Mouse (Mus musculus): ENCODE measurements around the gene Fcgr2b. TPM values are rescaled to one million over a fixed set of nuclear protein-coding genes. Genes with fewer than 3 reads are reported as not detected.
"Not testable (repeated sequence)": the region's sequence is repeated elsewhere in the genome, so short reads cannot be mapped to it uniquely, and the experiment has no call there.

The Fcgr2b gene
- polyA plus RNA-seq, 1 experiment from 2014 or later, result 0.52 TPM

DNA sequence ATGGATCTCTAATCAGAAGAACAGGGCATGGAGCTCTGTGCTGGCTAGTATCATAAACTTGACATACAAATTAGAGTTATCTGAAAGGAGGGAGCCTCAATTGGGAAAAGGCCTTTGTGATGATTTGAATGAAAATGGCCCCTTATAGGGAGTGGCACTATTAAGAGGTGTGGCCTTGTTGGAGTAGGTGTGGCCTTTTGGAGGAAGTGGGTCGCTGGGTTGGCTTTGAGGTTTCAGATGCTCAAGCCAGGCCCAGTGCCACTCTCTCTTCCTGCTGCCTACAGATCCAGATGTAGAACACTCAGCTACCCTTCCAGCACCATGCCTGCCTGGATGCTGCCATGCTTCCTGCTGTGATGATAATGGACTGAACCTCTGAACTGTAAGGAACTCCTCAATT is 7.8 kb downstream of the Fcgr2b start:
- WGBS, result 72% methylated on average over 1 of the region's 1 CpGs
- no peak overlapping the region for H3K9ac ChIP-seq (ENCODE audit: low read length)
- no peaks in the 10 kb centered on the region for H3K36me3 ChIP-seq (ENCODE audit: control insufficient read depth, insufficient read depth, low read length)
- no peak for ATAC-seq
- no peak overlapping the region for H3K4me2 ChIP-seq (ENCODE audit: low read length)
- H3K9me3 ChIP-seq (replicated peaks; ENCODE audit: control insufficient read depth, low read length), result no peaks in the 10 kb centered on the region
- DNase-seq (ENCODE audit: low spot score), result no peak
- H3K4me3 ChIP-seq (ENCODE audit: low read depth, low read length), result no peak overlapping the region
- no peak overlapping the region for H3K27ac ChIP-seq (ENCODE audit: low read depth, low read length)
- no peaks in the 10 kb centered on the region for H3K27me3 ChIP-seq (replicated peaks; ENCODE audit: control insufficient read depth, insufficient read depth, low read length)
- no peaks in the 10 kb centered on the region for H3K4me1 ChIP-seq (ENCODE audit: control insufficient read depth, insufficient read depth, low read length)

DNA sequence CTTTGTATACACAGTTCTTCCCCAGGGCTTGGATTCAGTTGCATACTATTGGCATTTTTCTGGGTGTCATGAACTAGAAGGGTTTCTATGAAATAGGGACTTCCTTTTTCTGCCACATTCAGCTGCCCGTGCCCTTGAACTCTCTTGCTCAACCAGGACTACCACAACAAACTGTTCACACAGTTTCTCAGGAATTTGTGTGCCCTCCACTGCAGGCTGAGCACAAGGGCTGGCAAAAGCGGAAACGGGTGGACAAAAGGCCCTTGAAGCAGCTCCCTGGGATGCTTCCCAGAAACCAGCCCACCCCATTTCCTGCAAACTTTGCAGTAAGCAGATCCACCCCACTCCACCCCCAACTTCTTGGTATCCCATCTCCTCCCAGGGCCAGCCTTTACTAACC is 8.8 kb downstream of the Fcgr2b start:
- Histone ChIP-seq H3K4me3 (ENCODE audit: low read depth, low read length) (no peak overlapping the region), H3K27ac (ENCODE audit: low read depth, low read length) (no peak overlapping the region)

DNA sequence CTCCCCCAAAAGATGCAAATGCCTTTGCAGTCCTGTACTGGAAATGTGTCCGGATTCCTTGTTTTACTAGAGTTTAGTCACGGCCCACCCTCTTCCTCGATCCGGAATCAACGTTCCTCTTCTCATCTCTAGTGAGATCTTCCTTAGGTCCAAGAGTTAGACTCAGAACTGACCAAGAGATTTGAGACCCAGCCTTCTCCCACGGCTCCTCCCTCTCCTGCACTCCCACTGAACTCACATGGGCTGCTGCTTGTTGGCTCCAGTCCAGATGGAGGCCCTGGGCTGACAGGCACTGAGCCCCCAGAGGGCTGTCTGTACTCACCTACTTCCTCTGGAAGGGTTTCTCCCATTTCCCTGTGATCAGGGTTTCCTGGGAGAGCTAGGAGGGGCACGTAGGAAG is 13.3 kb downstream of the Fcgr2b start:
- ATAC-seq (no peak), DNase-seq (ENCODE audit: low spot score) (peak; percentile 5)
- H3K4me3 ChIP-seq (ENCODE audit: low read depth, low read length), result no peak overlapping the region
- H3K4me2 ChIP-seq (ENCODE audit: low read length), result no peak overlapping the region
- H3K9me3 ChIP-seq (replicated peaks; ENCODE audit: control insufficient read depth, low read length), result no peaks in the 10 kb centered on the region
- no peak overlapping the region for H3K27ac ChIP-seq (ENCODE audit: low read depth, low read length)
- no peak overlapping the region for H3K9ac ChIP-seq (ENCODE audit: low read length)
- 84% methylated on average over 7 of the region's 7 CpGs for WGBS
- no peaks in the 10 kb centered on the region for H3K36me3 ChIP-seq (ENCODE audit: control insufficient read depth, insufficient read depth, low read length)
- H3K27me3 ChIP-seq (replicated peaks; ENCODE audit: control insufficient read depth, insufficient read depth, low read length), result no peaks in the 10 kb centered on the region
- H3K4me1 ChIP-seq (ENCODE audit: control insufficient read depth, insufficient read depth, low read length), result no peaks in the 10 kb centered on the region

More for the DNA sequence above, 8.8 kb downstream of the Fcgr2b start:
- Histone ChIP-seq H3K4me1 (ENCODE audit: control insufficient read depth, insufficient read depth, low read length) (no peaks in the 10 kb centered on the region), H3K27me3 (replicated peaks; ENCODE audit: control insufficient read depth, insufficient read depth, low read length) (no peaks in the 10 kb centered on the region), H3K9me3 (replicated peaks; ENCODE audit: control insufficient read depth, low read length) (no peaks in the 10 kb centered on the region), H3K36me3 (ENCODE audit: control insufficient read depth, insufficient read depth, low read length) (no peaks in the 10 kb centered on the region), H3K4me2 (ENCODE audit: low read length) (no peak overlapping the region), H3K9ac (ENCODE audit: low read length) (no peak overlapping the region)
- 86% methylated on average over 3 of the region's 3 CpGs for WGBS
- DNase-seq (ENCODE audit: low spot score) (no peak), ATAC-seq (no peak)

DNA sequence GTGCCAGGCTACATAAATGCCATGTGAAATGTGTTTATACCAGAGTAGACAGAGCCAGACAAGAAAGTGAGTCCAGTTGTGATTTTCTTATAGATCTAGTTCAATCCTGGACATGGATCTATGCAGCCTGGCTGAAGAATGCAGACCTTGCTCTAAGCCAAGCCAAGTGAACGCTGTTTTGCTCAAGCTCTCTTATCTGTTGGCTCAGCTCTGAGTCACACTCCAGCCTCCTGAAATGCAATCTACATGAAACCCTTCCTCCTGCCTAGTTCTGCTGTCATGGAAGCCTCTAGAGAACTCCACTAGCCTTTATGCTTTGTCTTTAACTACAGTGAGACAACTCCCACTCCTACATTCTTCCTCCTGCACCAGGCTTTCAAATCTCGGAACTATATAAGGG is 14.0 kb downstream of the Fcgr2b start:
- ATAC-seq (no peak), DNase-seq (ENCODE audit: low spot score) (no peak)
- Histone ChIP-seq H3K9ac (ENCODE audit: low read length) (no peak overlapping the region), H3K4me3 (ENCODE audit: low read depth, low read length) (no peak overlapping the region), H3K36me3 (ENCODE audit: control insufficient read depth, insufficient read depth, low read length) (no peaks in the 10 kb centered on the region), H3K27ac (ENCODE audit: low read depth, low read length) (no peak overlapping the region), H3K4me2 (ENCODE audit: low read length) (no peak overlapping the region), H3K4me1 (ENCODE audit: control insufficient read depth, insufficient read depth, low read length) (no peaks in the 10 kb centered on the region), H3K9me3 (replicated peaks; ENCODE audit: control insufficient read depth, low read length) (no peaks in the 10 kb centered on the region), H3K27me3 (replicated peaks; ENCODE audit: control insufficient read depth, insufficient read depth, low read length) (no peaks in the 10 kb centered on the region)
- WGBS, result 85% methylated on average over 2 of the region's 2 CpGs

DNA sequence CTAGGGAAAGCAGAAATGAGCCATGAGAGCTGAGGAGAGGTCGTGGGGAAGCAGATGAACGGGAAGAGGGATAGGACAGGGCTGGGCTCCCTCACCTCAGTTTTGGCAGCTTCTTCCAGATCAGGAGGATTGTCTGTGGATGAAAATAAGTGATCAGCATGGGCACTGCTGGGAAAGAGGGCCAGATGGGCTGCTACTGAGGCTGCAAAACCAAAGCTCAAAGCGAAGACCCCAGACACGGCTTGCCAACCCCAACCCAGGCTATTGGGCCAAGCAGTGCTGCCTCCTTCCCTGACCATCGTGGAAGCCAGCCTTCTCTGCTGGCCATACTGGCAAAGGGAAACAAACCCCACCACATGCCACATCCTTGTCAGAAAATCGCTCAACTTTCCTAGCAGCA is 15.2 kb downstream of the Fcgr2b start:
- Histone ChIP-seq H3K27ac (ENCODE audit: low read depth, low read length) (no peak overlapping the region), H3K4me1 (ENCODE audit: control insufficient read depth, insufficient read depth, low read length) (no peaks in the 10 kb centered on the region), H3K9me3 (replicated peaks; ENCODE audit: control insufficient read depth, low read length) (no peaks in the 10 kb centered on the region), H3K36me3 (ENCODE audit: control insufficient read depth, insufficient read depth, low read length) (no peaks in the 10 kb centered on the region), H3K9ac (ENCODE audit: low read length) (no peak overlapping the region), H3K27me3 (replicated peaks; ENCODE audit: control insufficient read depth, insufficient read depth, low read length) (no peaks in the 10 kb centered on the region), H3K4me2 (ENCODE audit: low read length) (no peak overlapping the region), H3K4me3 (ENCODE audit: low read depth, low read length) (no peak overlapping the region)
- 78% methylated on average over 6 of the region's 6 CpGs for WGBS
- no peak for ATAC-seq
- no peak for DNase-seq (ENCODE audit: low spot score)

DNA sequence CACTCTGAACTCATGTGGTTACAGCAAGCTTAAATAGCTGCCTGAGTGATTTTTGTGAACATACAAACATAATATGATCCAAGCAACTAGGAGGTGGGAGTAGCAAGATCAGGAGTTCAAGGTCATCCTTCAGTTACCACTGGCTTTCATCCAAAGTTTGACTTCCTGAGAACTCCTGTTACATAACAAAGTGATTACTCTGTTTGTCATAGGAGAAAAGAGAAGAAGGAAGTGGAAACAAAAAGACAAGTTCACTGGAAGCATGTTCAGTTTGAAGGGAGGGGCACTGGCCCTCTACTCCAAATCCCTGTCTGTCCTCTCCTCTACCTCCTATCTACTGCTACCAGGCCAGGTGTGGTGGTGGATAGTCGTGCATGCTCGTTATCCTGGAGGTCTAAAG is 16.6 kb downstream of the Fcgr2b start:
- Histone ChIP-seq H3K27ac (ENCODE audit: low read depth, low read length) (no peak overlapping the region), H3K9ac (ENCODE audit: low read length) (no peak overlapping the region), H3K27me3 (replicated peaks; ENCODE audit: control insufficient read depth, insufficient read depth, low read length) (no peaks in the 10 kb centered on the region), H3K4me2 (ENCODE audit: low read length) (no peak overlapping the region), H3K36me3 (ENCODE audit: control insufficient read depth, insufficient read depth, low read length) (no peaks in the 10 kb centered on the region), H3K4me3 (ENCODE audit: low read depth, low read length) (no peak overlapping the region), H3K4me1 (ENCODE audit: control insufficient read depth, insufficient read depth, low read length) (no peaks in the 10 kb centered on the region), H3K9me3 (replicated peaks; ENCODE audit: control insufficient read depth, low read length) (no peaks in the 10 kb centered on the region)
- ATAC-seq (no peak), DNase-seq (ENCODE audit: low spot score) (no peak)
- WGBS, result 69% methylated on average over 2 of the region's 2 CpGs

DNA sequence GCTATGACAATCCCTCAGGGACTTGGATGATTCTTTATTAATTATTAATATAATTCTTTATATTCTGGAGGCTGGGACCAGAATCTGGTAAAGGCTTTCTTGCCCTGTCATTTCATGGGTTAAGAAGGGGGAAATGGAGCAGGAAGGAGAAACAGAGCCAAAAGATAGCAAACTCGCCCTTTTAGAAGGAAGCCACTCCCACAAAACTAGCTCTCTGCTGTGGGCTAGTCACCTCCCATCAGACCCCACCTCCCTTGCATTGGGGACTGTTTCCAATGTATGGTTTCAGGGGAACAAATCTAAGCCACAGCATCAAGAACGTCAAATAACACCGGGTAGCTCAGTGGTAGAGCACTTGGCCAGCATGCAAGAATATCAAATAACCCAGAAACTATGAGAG is 18.1 kb downstream of the Fcgr2b start:
- DNase-seq (ENCODE audit: low spot score), result no peak
- WGBS, result 68% methylated on average over 3 of the region's 3 CpGs
- no peak overlapping the region for H3K4me2 ChIP-seq (ENCODE audit: low read length)
- no peak overlapping the region for H3K9ac ChIP-seq (ENCODE audit: low read length)
- no peaks in the 10 kb centered on the region for H3K4me1 ChIP-seq (ENCODE audit: control insufficient read depth, insufficient read depth, low read length)
- no peak overlapping the region for H3K27ac ChIP-seq (ENCODE audit: low read depth, low read length)
- no peak for ATAC-seq
- no peaks in the 10 kb centered on the region for H3K27me3 ChIP-seq (replicated peaks; ENCODE audit: control insufficient read depth, insufficient read depth, low read length)
- no peaks in the 10 kb centered on the region for H3K36me3 ChIP-seq (ENCODE audit: control insufficient read depth, insufficient read depth, low read length)
- H3K9me3 ChIP-seq (replicated peaks; ENCODE audit: control insufficient read depth, low read length), result no peaks in the 10 kb centered on the region
- no peak overlapping the region for H3K4me3 ChIP-seq (ENCODE audit: low read depth, low read length)

DNA sequence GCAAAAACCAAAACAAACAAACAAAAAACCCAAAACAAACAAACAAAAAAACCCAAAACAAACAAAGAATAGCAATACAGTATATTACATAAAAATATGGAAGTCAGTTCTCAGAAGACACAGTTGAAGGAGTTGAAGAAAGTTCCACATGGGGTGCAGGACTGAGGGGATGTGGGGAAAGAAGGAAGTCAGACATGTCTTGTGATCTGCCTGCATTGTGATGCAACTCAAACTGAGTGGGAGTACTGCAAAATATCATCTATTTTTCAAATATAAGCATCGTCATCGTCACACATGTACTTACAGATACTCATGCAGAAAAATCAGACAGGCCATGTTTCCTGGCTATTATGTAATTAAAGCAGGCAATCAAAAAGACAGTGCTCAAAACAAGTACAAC is 23.2 kb downstream of the Fcgr2b start:
- no peaks in the 10 kb centered on the region for H3K36me3 ChIP-seq (ENCODE audit: control insufficient read depth, insufficient read depth, low read length)

DNA sequence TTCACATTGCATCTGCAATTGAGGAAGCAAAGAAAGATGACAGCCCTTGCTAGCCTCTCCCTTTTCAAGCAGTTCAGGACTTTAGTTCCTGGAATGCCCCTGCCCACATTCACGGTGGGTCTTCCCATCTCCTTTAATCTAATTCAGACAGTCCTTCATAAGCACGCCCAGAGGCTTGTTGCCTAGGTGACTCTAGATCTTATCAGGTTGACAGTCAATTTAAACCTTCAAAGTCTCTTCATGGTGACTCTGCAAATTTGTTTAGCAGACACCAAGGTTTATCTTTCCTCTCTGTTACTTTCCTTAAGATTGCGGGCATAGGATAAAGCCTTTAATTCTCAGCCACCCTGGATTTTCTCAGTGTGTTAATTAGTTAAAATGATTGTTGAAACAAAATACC is 25.6 kb downstream of the Fcgr2b start:
- Histone ChIP-seq H3K9ac (ENCODE audit: low read length) (no peak overlapping the region), H3K4me1 (ENCODE audit: control insufficient read depth, insufficient read depth, low read length) (no peaks in the 10 kb centered on the region), H3K4me2 (ENCODE audit: low read length) (no peak overlapping the region), H3K4me3 (ENCODE audit: low read depth, low read length) (no peak overlapping the region), H3K27ac (ENCODE audit: low read depth, low read length) (no peak overlapping the region), H3K36me3 (ENCODE audit: control insufficient read depth, insufficient read depth, low read length) (no peaks in the 10 kb centered on the region), H3K27me3 (replicated peaks; ENCODE audit: control insufficient read depth, insufficient read depth, low read length) (no peaks in the 10 kb centered on the region), H3K9me3 (replicated peaks; ENCODE audit: control insufficient read depth, low read length) (no peaks in the 10 kb centered on the region)
- whole genome bisulfite sequencing, result 76% methylated on average over 3 of the region's 3 CpGs
- DNase-seq (ENCODE audit: low spot score) (no peak), ATAC-seq (no peak)

More for the DNA sequence above, 23.2 kb downstream of the Fcgr2b start:
- 95% methylated on average over 2 of the region's 2 CpGs for WGBS
- Histone ChIP-seq H3K4me1 (ENCODE audit: control insufficient read depth, insufficient read depth, low read length) (no peaks in the 10 kb centered on the region), H3K4me2 (ENCODE audit: low read length) (no peak overlapping the region), H3K4me3 (ENCODE audit: low read depth, low read length) (no peak overlapping the region), H3K9me3 (replicated peaks; ENCODE audit: control insufficient read depth, low read length) (no peaks in the 10 kb centered on the region), H3K9ac (ENCODE audit: low read length) (no peak overlapping the region), H3K27ac (ENCODE audit: low read depth, low read length) (no peak overlapping the region), H3K27me3 (replicated peaks; ENCODE audit: control insufficient read depth, insufficient read depth, low read length) (no peaks in the 10 kb centered on the region)
- DNase-seq (ENCODE audit: low spot score) (no peak), ATAC-seq (no peak)

DNA sequence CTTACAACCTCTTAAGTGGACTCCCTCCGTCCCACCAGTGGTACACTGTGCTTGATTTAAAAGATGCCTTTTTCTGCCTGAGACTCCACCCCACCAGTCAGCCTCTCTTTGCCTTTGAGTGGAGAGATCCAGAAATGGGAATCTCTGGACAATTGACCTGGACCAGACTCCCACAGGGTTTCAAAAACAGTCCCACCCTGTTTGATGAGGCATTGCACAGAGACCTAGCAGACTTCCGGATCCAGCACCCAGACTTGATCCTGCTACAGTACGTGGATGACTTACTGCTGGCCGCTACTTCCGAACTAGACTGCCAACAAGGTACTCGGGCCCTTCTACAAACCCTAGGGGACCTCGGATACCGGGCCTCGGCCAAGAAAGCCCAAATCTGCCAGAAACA is 31.4 kb downstream of the Fcgr2b start:
- not testable (repeated sequence) for DNase-seq (ENCODE audit: low spot score); H3K9me3 ChIP-seq (replicated peaks; ENCODE audit: control insufficient read depth, low read length); ATAC-seq; H3K9ac ChIP-seq (ENCODE audit: low read length); H3K27ac ChIP-seq (ENCODE audit: low read depth, low read length); H3K27me3 ChIP-seq (replicated peaks; ENCODE audit: control insufficient read depth, insufficient read depth, low read length); H3K4me1 ChIP-seq (ENCODE audit: control insufficient read depth, insufficient read depth, low read length); H3K4me3 ChIP-seq (ENCODE audit: low read depth, low read length); H3K4me2 ChIP-seq (ENCODE audit: low read length); H3K36me3 ChIP-seq (ENCODE audit: control insufficient read depth, insufficient read depth, low read length)
- 96% methylated on average over 2 of the region's 9 CpGs for WGBS

Data from forebrain, embryonic 14.5 days (tissue).